Mouse (Mus musculus): ENCODE results near the gene Atraid. TPM values are rescaled to one million over a fixed set of nuclear protein-coding genes. Genes with fewer than 3 reads are reported as not detected.
"Not testable (repeated sequence)": the region's sequence is repeated elsewhere in the genome, so short reads cannot be mapped to it uniquely, and the experiment has no call there.

The Atraid gene
- polyA plus RNA-seq, 1 experiment from 2014 or later, result 227 TPM

- Histone ChIP-seq H3K27me3 (replicated peaks; ENCODE audit: control insufficient read depth, insufficient read depth, low read length) (no peaks in the 10 kb centered on the region), H3K9ac (ENCODE audit: low read depth, low read length) (peak within 1 kb of the TSS; percentile 90), H3K27ac (ENCODE audit: low read depth, low read length) (peak within 1 kb of the TSS; percentile 96), H3K36me3 (ENCODE audit: control insufficient read depth, insufficient read depth) (peaks cover 9% of the 10 kb centered on the region; the same call in 1 of the 2 replicates), H3K4me3 (ENCODE audit: low read depth, low read length) (peak within 1 kb of the TSS; percentile 83), H3K4me1 (replicated peaks; ENCODE audit: control insufficient read depth, insufficient read depth, low read length) (no peaks in the 10 kb centered on the region), H3K9me3 (ENCODE audit: control insufficient read depth) (no peaks in the 10 kb centered on the region), H3K4me2 (replicated peaks; ENCODE audit: low read depth) (peak within 1 kb of the TSS; percentile 83)
- ATAC-seq, result peak; percentile 17
- under 1% methylated on average over 23 of the region's 23 CpGs for WGBS
- peak; percentile 75 for TF ChIP-seq CTCF (IDR thresholded peaks at IDR 0.05; ENCODE audit: low read depth)
These were observed 890 bp downstream of the Atraid start, which contains the start of gene Slc5a6 for GRCm38 (mm10) chr5:31048763-31049641. Gene Slc5a6 (minus strand): TSS chr5:31048924.

- no peak overlapping the region for H3K4me3 ChIP-seq (ENCODE audit: low read depth, low read length)
- H3K36me3 ChIP-seq (ENCODE audit: control insufficient read depth, insufficient read depth), result peaks cover 5% of the 10 kb centered on the region; the same call in 1 of the 2 replicates
- H3K27ac ChIP-seq (ENCODE audit: low read depth, low read length), result no peak overlapping the region
- H3K4me1 ChIP-seq (replicated peaks; ENCODE audit: control insufficient read depth, insufficient read depth, low read length), result 0 out of 2 replicates have a peak, but pooled peaks cover 3% of the 10 kb centered on the region
- H3K9ac ChIP-seq (ENCODE audit: low read depth, low read length), result no peak overlapping the region
- H3K4me2 ChIP-seq (replicated peaks; ENCODE audit: low read depth), result no peak overlapping the region
- H3K9me3 ChIP-seq (ENCODE audit: control insufficient read depth), result no peaks in the 10 kb centered on the region
- peak; percentile 21; the same call in 1 of the 2 replicates for TF ChIP-seq CTCF (IDR thresholded peaks at IDR 0.05; ENCODE audit: low read depth)
- no peaks in the 10 kb centered on the region for H3K27me3 ChIP-seq (replicated peaks; ENCODE audit: control insufficient read depth, insufficient read depth, low read length)
- ATAC-seq, result no peak
These were observed 2.3 kb downstream of the Atraid start for GRCm38 (mm10) chr5:31050427-31050826.

GRCm38 (mm10) chr5:31053728-31054127 lies 5.6 kb downstream of the Atraid start:
- not testable (repeated sequence) for H3K27ac ChIP-seq (ENCODE audit: low read depth, low read length); H3K4me1 ChIP-seq (replicated peaks; ENCODE audit: control insufficient read depth, insufficient read depth, low read length); H3K9me3 ChIP-seq (ENCODE audit: control insufficient read depth); ATAC-seq; H3K27me3 ChIP-seq (replicated peaks; ENCODE audit: control insufficient read depth, insufficient read depth, low read length); H3K36me3 ChIP-seq (ENCODE audit: control insufficient read depth, insufficient read depth); H3K4me3 ChIP-seq (ENCODE audit: low read depth, low read length); H3K9ac ChIP-seq (ENCODE audit: low read depth, low read length)
- H3K4me2 ChIP-seq (replicated peaks; ENCODE audit: low read depth), result peak overlapping the region; percentile 98
- 68% methylated on average over 4 of the region's 4 CpGs for WGBS

- no peaks in the 10 kb centered on the region for H3K9me3 ChIP-seq (ENCODE audit: control insufficient read depth)
- ATAC-seq, result peak; percentile 96
- H3K4me1 ChIP-seq (replicated peaks; ENCODE audit: control insufficient read depth, insufficient read depth, low read length), result 0 out of 2 replicates have a peak, but pooled peaks cover 4% of the 10 kb centered on the region
- H3K36me3 ChIP-seq (ENCODE audit: control insufficient read depth, insufficient read depth), result peaks cover 13% of the 10 kb centered on the region; the same call in 1 of the 2 replicates
- H3K9ac ChIP-seq (ENCODE audit: low read depth, low read length), result peak within 1 kb of the TSS; percentile 57
- H3K27me3 ChIP-seq (replicated peaks; ENCODE audit: control insufficient read depth, insufficient read depth, low read length), result no peaks in the 10 kb centered on the region
- TF ChIP-seq CTCF (IDR thresholded peaks at IDR 0.05; ENCODE audit: low read depth), result peak; percentile 62
- H3K4me3 ChIP-seq (ENCODE audit: low read depth, low read length), result peak within 1 kb of the TSS; percentile 55
- H3K4me2 ChIP-seq (replicated peaks; ENCODE audit: low read depth), result peak within 1 kb of the TSS; percentile 98
- H3K27ac ChIP-seq (ENCODE audit: low read depth, low read length), result peak within 1 kb of the TSS; percentile 31
- WGBS, result 1% methylated on average over 58 of the region's 64 CpGs
These were observed 6.4 kb downstream of the Atraid start, which contains the start of gene Cad for GRCm38 (mm10) chr5:31054261-31055215. Gene Cad (plus strand): TSS chr5:31054780.

DNA sequence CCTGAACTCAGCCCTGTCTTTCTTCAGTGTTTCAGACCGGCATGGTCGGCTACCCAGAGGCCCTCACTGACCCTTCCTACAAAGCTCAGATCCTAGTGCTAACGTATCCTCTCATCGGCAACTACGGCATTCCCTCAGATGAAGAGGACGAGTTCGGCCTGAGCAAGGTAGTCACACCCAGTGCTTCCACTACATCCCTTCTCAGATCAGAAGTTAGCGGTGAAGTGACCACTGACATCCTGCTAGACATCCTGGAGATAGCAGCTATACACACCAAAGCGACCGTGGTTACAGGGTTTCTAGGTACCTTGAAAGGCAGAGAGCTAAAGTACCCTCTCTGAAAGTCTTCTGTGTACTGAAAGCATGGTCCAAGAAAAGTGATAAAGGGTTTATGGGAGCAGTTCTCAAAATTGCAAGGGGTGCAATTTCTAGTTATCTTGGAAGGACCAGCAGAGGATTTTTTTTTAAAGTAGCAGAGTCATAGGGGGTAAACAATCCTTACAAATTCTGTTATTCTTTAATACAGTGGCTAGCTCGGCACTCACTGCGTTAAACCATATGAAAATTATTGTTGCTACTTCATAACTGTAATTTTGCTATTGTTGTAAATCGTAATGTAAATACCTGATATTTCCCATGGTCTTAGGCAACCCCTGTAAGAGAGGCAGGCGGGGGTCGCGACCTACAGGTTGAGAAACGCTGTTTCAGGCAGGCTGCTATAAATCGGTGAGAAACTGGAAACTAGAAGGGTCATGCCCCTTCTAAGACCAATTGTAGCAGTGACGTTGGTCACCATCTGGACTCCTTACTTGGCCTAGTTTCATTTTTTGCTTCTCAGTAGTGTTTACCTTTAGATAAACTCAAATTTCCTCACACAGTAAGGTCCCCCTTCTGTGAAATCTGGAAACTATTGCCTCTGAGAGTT lies 7.4 kb downstream of the Atraid start:
- TF ChIP-seq CTCF (IDR thresholded peaks at IDR 0.05; ENCODE audit: low read depth), result no peak

More for the DNA sequence above, 7.4 kb downstream of the Atraid start:
- H3K4me2 ChIP-seq (replicated peaks; ENCODE audit: low read depth), result peak overlapping the region; percentile 98
- H3K36me3 ChIP-seq (ENCODE audit: control insufficient read depth, insufficient read depth), result peaks cover 21% of the 10 kb centered on the region; the same call in 1 of the 2 replicates
- H3K27ac ChIP-seq (ENCODE audit: low read depth, low read length), result 0 out of 2 replicates have a peak overlapping the region, but pooled peaks have one; percentile 31
- no peaks in the 10 kb centered on the region for H3K27me3 ChIP-seq (replicated peaks; ENCODE audit: control insufficient read depth, insufficient read depth, low read length)
- ATAC-seq, result no peak; the same call in 1 of the 2 replicates
- H3K9ac ChIP-seq (ENCODE audit: low read depth, low read length), result peak overlapping the region; percentile 57
- H3K9me3 ChIP-seq (ENCODE audit: control insufficient read depth), result no peaks in the 10 kb centered on the region
- 0 out of 2 replicates have a peak, but pooled peaks cover 4% of the 10 kb centered on the region for H3K4me1 ChIP-seq (replicated peaks; ENCODE audit: control insufficient read depth, insufficient read depth, low read length)
- H3K4me3 ChIP-seq (ENCODE audit: low read depth, low read length), result peak overlapping the region; percentile 55
- 20% methylated on average over 19 of the region's 19 CpGs for WGBS

Data from intestine, postnatal 0 days (tissue).